Mouse (Mus musculus) MEL (cell line): ENCODE results near the gene Rbks.

Source experiments
- EP300 ChIP-seq, 2 experiments: IDR thresholded peaks; 2 replicates each; pipeline ENCODE4 v1.6.1; 2011; ENCODE audit warnings: improper control_type of control experiment in 2 of 2, low read length in 2 of 2, low read depth in 1 of 2, mild to moderate bottlenecking in 1 of 2
- MAX ChIP-seq: IDR thresholded peaks from 2 replicates; pipeline ENCODE4 v1.6.1; 2011; ENCODE audit warnings: low read length, improper control_type of control experiment
- MAZ ChIP-seq: IDR thresholded peaks from 2 replicates; pipeline ENCODE4 v1.6.1; 2012; ENCODE audit warnings: low read depth, mild to moderate bottlenecking, inconsistent platforms, low read length, improper control_type of control experiment
- POLR2A ChIP-seq, 2 experiments: IDR thresholded peaks; 2 replicates each; pipeline ENCODE4 v1.6.1; 2011 to 2012; ENCODE audit warnings: low read length in 2 of 2, mild to moderate bottlenecking in 2 of 2, control low read depth in 1 of 2, improper control_type of control experiment in 1 of 2, low read depth in 1 of 2, moderate library complexity in 1 of 2; ENCODE audit not compliant: control insufficient read depth in 1 of 2, insufficient read depth in 1 of 2, poor library complexity in 1 of 2
- UBTF ChIP-seq: IDR thresholded peaks from 2 replicates; pipeline ENCODE4 v1.6.1; 2012; ENCODE audit warnings: low read depth, mild to moderate bottlenecking, inconsistent platforms, low read length, improper control_type of control experiment, moderate library complexity, borderline replicate concordance; ENCODE audit not compliant: insufficient read depth

DNA sequence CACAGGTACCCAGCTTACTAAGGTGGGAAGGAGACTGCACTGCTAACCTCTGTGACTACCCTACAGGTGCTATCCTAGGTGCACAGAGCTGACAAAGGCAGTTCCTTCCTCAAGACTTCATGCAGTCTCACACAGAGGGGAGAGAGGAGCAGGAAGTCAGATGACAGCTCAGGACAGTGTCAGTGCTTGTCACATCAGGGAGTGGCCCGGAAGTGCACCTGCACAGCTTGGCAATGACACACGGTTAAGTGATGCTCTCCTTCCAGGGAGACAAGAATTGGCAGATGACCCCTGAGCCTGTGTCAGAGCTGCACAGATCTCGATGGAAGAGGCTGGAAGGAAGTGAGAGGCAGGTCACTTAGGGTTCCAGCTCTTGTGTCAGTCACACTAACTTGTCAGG is 115.5 kb downstream of the Rbks start:
- TF ChIP-seq MAZ (no peak), UBTF (no peak), POLR2A (IDR thresholded peaks at IDR 0.05; ENCODE audit: control insufficient read depth in 1 of 2, insufficient read depth in 1 of 2, low read depth in 1 of 2, low read length in 2 of 2, poor library complexity in 1 of 2) (no peak), EP300 (IDR thresholded peaks at IDR 0.05; ENCODE audit: low read depth in 1 of 2, low read length in 2 of 2) (no peak), MAX (no peak)
